Mouse (Mus musculus) gastrocnemius, adult 2 months (tissue): ENCODE measurements around the gene Ch25h. TPM values are rescaled to one million over a fixed set of nuclear protein-coding genes. Genes with fewer than 3 reads are reported as not detected.

ENCODE experiments used
- DNase-seq: peaks from one replicate; pipeline ENCODE4 v3.0.0; 2022
- H3K27ac ChIP-seq: fragments of 200-600 bp; 2 replicates; pipeline ENCODE4 v1.8.1; 2022; ENCODE audit warnings: mild to moderate bottlenecking
- H3K4me3 ChIP-seq: fragments of 200-600 bp; 2 replicates; pipeline ENCODE4 v1.8.1; 2022; ENCODE audit warnings: mild to moderate bottlenecking, moderate library complexity
- CTCF ChIP-seq: fragments of 200-600 bp; IDR thresholded peaks from 2 replicates; pipeline ENCODE4 v1.8.1; 2022; ENCODE audit warnings: antibody characterized with exemption, mild to moderate bottlenecking, moderate library complexity
- intact Hi-C: fragments of 180-260 bp; cut with DNase I; formaldehyde crosslinking; loops from one replicate; pipeline ENCODE4 v1.15.1; 2025
- total RNA-seq, 2 experiments: library from RNA; stranded (reverse); gene quantifications; 2 replicates each; pipeline ENCODE4 v1.2.3; 2021

The Ch25h gene
- total RNA-seq, 2 experiments from 2014 or later = not detected

GRCm38 (mm10) chr19:34445410-34446012, 29.5 kb downstream of the Ch25h start:
- intact Hi-C loops = no loop called here
- no peak for TF ChIP-seq CTCF
- Histone ChIP-seq H3K4me3 (peak overlapping the region; percentile 53), H3K27ac (peak overlapping the region; percentile 46)
- no peak for DNase-seq

GRCm38 (mm10) chr19:34444785-34445184, 30.2 kb downstream of the Ch25h start:
- intact Hi-C loops = no loop called here
- H3K27ac ChIP-seq = no peak overlapping the region
- no peak overlapping the region for H3K4me3 ChIP-seq
- no peak for TF ChIP-seq CTCF
- no peak for DNase-seq

- intact Hi-C loops = no loop called here
- no peak overlapping the region for H3K4me3 ChIP-seq
- no peak for DNase-seq
- no peak for TF ChIP-seq CTCF
- no peak overlapping the region for H3K27ac ChIP-seq
Measured at GRCm38 (mm10) chr19:34441979-34442378, 33.0 kb downstream of the Ch25h start.

GRCm38 (mm10) chr19:34435197-34435611, 39.8 kb downstream of the Ch25h start:
- Histone ChIP-seq H3K4me3 (no peak overlapping the region), H3K27ac (no peak overlapping the region)
- intact Hi-C loops = no loop called here
- TF ChIP-seq CTCF = no peak
- DNase-seq = no peak

- no peak for DNase-seq
- H3K27ac ChIP-seq = no peak overlapping the region
- H3K4me3 ChIP-seq = no peak overlapping the region
- TF ChIP-seq CTCF = no peak
- intact Hi-C loops = no loop called here
Measured at GRCm38 (mm10) chr19:34431314-34431713, 43.6 kb downstream of the Ch25h start.

- H3K27ac ChIP-seq = no peak overlapping the region
- intact Hi-C loops = no loop called here
- H3K4me3 ChIP-seq = no peak overlapping the region
- DNase-seq = no peak
- TF ChIP-seq CTCF = no peak
Measured at GRCm38 (mm10) chr19:34423783-34424335, 51.1 kb downstream of the Ch25h start.

Other genes starting within 250 kb of the Ch25h start
- gene Acta2, start 219.6 kb downstream of the Ch25h start, total RNA-seq = 10 to 100 TPM; 52.8 to 61.6 TPM
- 1 to 10 TPM; 4.0 to 5.8 TPM for gene Fas, start 184.5 kb downstream of the Ch25h start, total RNA-seq
- gene Lipa, start 52.3 kb upstream of the Ch25h start, total RNA-seq = 1 to 10 TPM; 5.1 to 7.9 TPM
- gene Ifit2, start 75.5 kb upstream of the Ch25h start, total RNA-seq = 1 to 10 TPM in 1 of 2 experiments, under 1 TPM in 1; 0.99 to 1.3 TPM
- under 1 TPM; 0.64 to 0.86 TPM for gene Ifit3, start 108.4 kb upstream of the Ch25h start, total RNA-seq
- not detected for gene Ifit1bl1, start 126.8 kb upstream of the Ch25h start, total RNA-seq
- gene Ifit3b, start 132.8 kb upstream of the Ch25h start, total RNA-seq = under 1 TPM; 0.56 to 0.95 TPM
- under 1 TPM in 1 of 2 experiments, not detected in 1; 0.11 TPM for gene Ifit1bl2, start 165.6 kb upstream of the Ch25h start, total RNA-seq
- gene Ifit1, start 165.7 kb upstream of the Ch25h start, total RNA-seq = under 1 TPM; 0.33 to 0.47 TPM